Mouse (Mus musculus) testis, adult 2 months (tissue): Measurements from ENCODE around the gene Gm11563.

ENCODE experiments used
- CTCF ChIP-seq: fragments of 200-500 bp; IDR thresholded peaks from 2 replicates; pipeline ENCODE4 v1.5.1; 2012; ENCODE audit warnings: low read depth, mild to moderate bottlenecking, inconsistent platforms, low read length, moderate library complexity; ENCODE audit not compliant: control insufficient read depth, insufficient read depth, insufficient replicate concordance
- POLR2A ChIP-seq: fragments of 200-500 bp; IDR thresholded peaks from 2 replicates; pipeline ENCODE4 v1.6.1; 2012; ENCODE audit warnings: low read depth, mild to moderate bottlenecking, inconsistent platforms, low read length, moderate library complexity; ENCODE audit not compliant: control insufficient read depth

DNA sequence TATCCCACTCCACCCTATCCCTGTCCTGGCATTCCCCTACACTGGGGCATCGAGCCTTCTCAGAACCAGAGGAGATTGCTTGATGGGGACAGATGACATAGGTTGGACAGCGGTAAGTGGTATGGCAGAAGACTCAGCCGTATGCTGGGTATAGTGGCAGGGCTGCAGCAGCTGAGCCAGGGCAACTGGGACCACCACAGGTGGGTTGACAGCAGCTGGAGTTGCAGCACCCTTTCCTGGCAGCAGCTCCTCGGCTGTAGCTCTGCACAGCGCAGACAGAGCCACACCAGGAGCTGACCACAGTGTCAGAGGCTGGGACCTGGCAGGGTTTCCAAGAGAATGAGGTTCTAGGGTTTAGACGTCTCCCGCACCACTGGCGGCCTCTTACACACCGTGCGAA, 4.0 kb upstream of the Gm11563 start:
- no peak for TF ChIP-seq POLR2A
- TF ChIP-seq CTCF = no peak
